Mouse (Mus musculus): ENCODE results near the gene Ctsw. TPM values are rescaled to one million over a fixed set of nuclear protein-coding genes. Genes with fewer than 3 reads are reported as not detected.

Ctsw gene
- polyA plus RNA-seq, 1 experiment from 2014 or later: 3.7 TPM

GRCm38 (mm10) chr19:5456922-5457745 lies 11.2 kb downstream of the Ctsw start:
- WGBS: under 1% methylated on average over 68 of the region's 70 CpGs
- ATAC-seq (ENCODE audit: low FRiP score): peak; percentile 91
- Histone ChIP-seq H3K9me3 (replicated peaks) (no peaks in the 10 kb centered on the region), H3K27me3 (peaks cover 11% of the 10 kb centered on the region; the same call in 1 of the 2 replicates), H3K36me3 (no peaks in the 10 kb centered on the region), H3K4me3 (peak overlapping the region; percentile 77), H3K27ac (peak overlapping the region; percentile 94), H3K4me1 (peaks cover 40% of the 10 kb centered on the region), H3K4me2 (replicated peaks) (peak overlapping the region; percentile 99), H3K9ac (peak overlapping the region; percentile 87)

GRCm38 (mm10) chr19:5456241-5456921 lies 11.9 kb downstream of the Ctsw start:
- Histone ChIP-seq H3K27me3 (peaks cover 17% of the 10 kb centered on the region), H3K9me3 (replicated peaks) (no peaks in the 10 kb centered on the region), H3K27ac (peak overlapping the region; percentile 94), H3K36me3 (no peaks in the 10 kb centered on the region), H3K9ac (peak overlapping the region; percentile 87), H3K4me3 (peak overlapping the region; percentile 77), H3K4me2 (replicated peaks) (peak overlapping the region; percentile 99), H3K4me1 (peaks cover 35% of the 10 kb centered on the region)
- no peak; the same call in 1 of the 2 replicates for ATAC-seq (ENCODE audit: low FRiP score)
- 5% methylated on average over 26 of the region's 26 CpGs for WGBS

GRCm38 (mm10) chr19:5455568-5455967 lies 12.7 kb downstream of the Ctsw start:
- Histone ChIP-seq H3K9ac (peak overlapping the region; percentile 87; the same call in 1 of the 2 replicates), H3K9me3 (replicated peaks) (no peaks in the 10 kb centered on the region), H3K4me2 (replicated peaks) (peak overlapping the region; percentile 99), H3K27ac (no peak overlapping the region), H3K36me3 (no peaks in the 10 kb centered on the region), H3K4me3 (peak overlapping the region; percentile 77), H3K4me1 (peaks cover 30% of the 10 kb centered on the region), H3K27me3 (peaks cover 25% of the 10 kb centered on the region)
- WGBS: 67% methylated on average over 8 of the region's 8 CpGs
- no peak for ATAC-seq (ENCODE audit: low FRiP score)

GRCm38 (mm10) chr19:5455037-5455436 lies 13.3 kb downstream of the Ctsw start:
- no peaks in the 10 kb centered on the region for H3K36me3 ChIP-seq
- H3K4me3 ChIP-seq: no peak overlapping the region
- no peak overlapping the region for H3K27ac ChIP-seq
- ATAC-seq (ENCODE audit: low FRiP score): no peak
- WGBS: 85% methylated on average over 12 of the region's 12 CpGs
- peaks cover 31% of the 10 kb centered on the region for H3K27me3 ChIP-seq
- peak overlapping the region; percentile 99 for H3K4me2 ChIP-seq (replicated peaks)
- H3K9ac ChIP-seq: peak overlapping the region; percentile 29; the same call in 1 of the 2 replicates
- no peaks in the 10 kb centered on the region for H3K9me3 ChIP-seq (replicated peaks)
- H3K4me1 ChIP-seq: peaks cover 30% of the 10 kb centered on the region

- H3K27me3 ChIP-seq: peaks cover 53% of the 10 kb centered on the region
- no peaks in the 10 kb centered on the region for H3K36me3 ChIP-seq
- 74% methylated on average over 6 of the region's 6 CpGs for WGBS
- H3K9me3 ChIP-seq (replicated peaks): no peaks in the 10 kb centered on the region
- no peak overlapping the region for H3K4me2 ChIP-seq (replicated peaks)
- H3K27ac ChIP-seq: no peak overlapping the region
- H3K4me3 ChIP-seq: no peak overlapping the region
- H3K4me1 ChIP-seq: peaks cover 38% of the 10 kb centered on the region
- no peak for ATAC-seq (ENCODE audit: low FRiP score)
- no peak overlapping the region for H3K9ac ChIP-seq
Measured at GRCm38 (mm10) chr19:5451766-5452165, 16.5 kb downstream of the Ctsw start.

GRCm38 (mm10) chr19:5449673-5450072 lies 18.6 kb downstream of the Ctsw start:
- 80% methylated on average over 3 of the region's 3 CpGs for WGBS
- Histone ChIP-seq H3K4me1 (peaks cover 18% of the 10 kb centered on the region), H3K9ac (no peak overlapping the region), H3K27ac (no peak overlapping the region), H3K4me3 (no peak overlapping the region), H3K4me2 (replicated peaks) (no peak overlapping the region), H3K9me3 (replicated peaks) (no peaks in the 10 kb centered on the region), H3K27me3 (peaks cover 74% of the 10 kb centered on the region), H3K36me3 (no peaks in the 10 kb centered on the region)
- ATAC-seq (ENCODE audit: low FRiP score): no peak

- Histone ChIP-seq H3K27me3 (peaks cover 81% of the 10 kb centered on the region), H3K4me2 (replicated peaks) (peak overlapping the region; percentile 70), H3K4me1 (peaks cover 18% of the 10 kb centered on the region), H3K27ac (no peak overlapping the region), H3K4me3 (peak overlapping the region; percentile 38), H3K9me3 (replicated peaks) (no peaks in the 10 kb centered on the region), H3K36me3 (no peaks in the 10 kb centered on the region), H3K9ac (no peak overlapping the region)
- ATAC-seq (ENCODE audit: low FRiP score): peak; percentile 43; the same call in 1 of the 2 replicates
- 6% methylated on average over 36 of the region's 36 CpGs for WGBS
Measured at GRCm38 (mm10) chr19:5448354-5449150, 19.8 kb downstream of the Ctsw start.

- Histone ChIP-seq H3K36me3 (no peaks in the 10 kb centered on the region), H3K4me2 (replicated peaks) (peak within 1 kb of the TSS; percentile 70), H3K27me3 (peaks cover 83% of the 10 kb centered on the region), H3K9me3 (replicated peaks) (no peaks in the 10 kb centered on the region), H3K4me1 (peaks cover 18% of the 10 kb centered on the region), H3K4me3 (peak within 1 kb of the TSS; percentile 38), H3K27ac (no peak within 1 kb of the TSS), H3K9ac (peak within 1 kb of the TSS; percentile 42)
- ATAC-seq (ENCODE audit: low FRiP score): peak; percentile 60
- WGBS: 1% methylated on average over 70 of the region's 70 CpGs
Measured at GRCm38 (mm10) chr19:5447515-5448353, 20.6 kb downstream of the Ctsw start, which contains the start of gene Fosl1. Gene Fosl1, plus strand, starts transcription at chr19:5447547.

- Histone ChIP-seq H3K4me1 (peaks cover 18% of the 10 kb centered on the region), H3K36me3 (no peaks in the 10 kb centered on the region), H3K9ac (no peak overlapping the region), H3K4me2 (replicated peaks) (no peak overlapping the region), H3K9me3 (replicated peaks) (peaks cover 1% of the 10 kb centered on the region; the same call in 1 of the 2 replicates), H3K4me3 (no peak overlapping the region), H3K27me3 (peaks cover 70% of the 10 kb centered on the region), H3K27ac (no peak overlapping the region)
- WGBS: 89% methylated on average over 5 of the region's 5 CpGs
- no peak for ATAC-seq (ENCODE audit: low FRiP score)
Measured at GRCm38 (mm10) chr19:5445747-5446146, 22.6 kb downstream of the Ctsw start.

- Histone ChIP-seq H3K36me3 (no peaks in the 10 kb centered on the region), H3K27ac (no peak overlapping the region), H3K27me3 (peaks cover 62% of the 10 kb centered on the region), H3K9me3 (replicated peaks) (peaks cover 9% of the 10 kb centered on the region), H3K9ac (no peak overlapping the region), H3K4me2 (replicated peaks) (no peak overlapping the region), H3K4me3 (no peak overlapping the region), H3K4me1 (peaks cover 18% of the 10 kb centered on the region)
- ATAC-seq (ENCODE audit: low FRiP score): no peak
- WGBS: 38% methylated on average over 7 of the region's 7 CpGs
Measured at GRCm38 (mm10) chr19:5444954-5445353, 23.4 kb downstream of the Ctsw start.

GRCm38 (mm10) chr19:5444371-5444908 lies 23.9 kb downstream of the Ctsw start:
- Histone ChIP-seq H3K4me2 (replicated peaks) (no peak overlapping the region), H3K36me3 (no peaks in the 10 kb centered on the region), H3K9me3 (replicated peaks) (peaks cover 9% of the 10 kb centered on the region), H3K9ac (no peak overlapping the region), H3K27me3 (peaks cover 57% of the 10 kb centered on the region), H3K4me1 (peaks cover 18% of the 10 kb centered on the region), H3K4me3 (no peak overlapping the region), H3K27ac (no peak overlapping the region)
- no peak for ATAC-seq (ENCODE audit: low FRiP score)
- 69% methylated on average over 9 of the region's 9 CpGs for WGBS

All from hindbrain, embryonic 12.5 days (tissue).